Mouse (Mus musculus): ENCODE results near the gene Mgat4c. TPM values are rescaled to one million over a fixed set of nuclear protein-coding genes. Genes with fewer than 3 reads are reported as not detected.

The Mgat4c gene
- polyA plus RNA-seq, 1 experiment, result not detected

DNA sequence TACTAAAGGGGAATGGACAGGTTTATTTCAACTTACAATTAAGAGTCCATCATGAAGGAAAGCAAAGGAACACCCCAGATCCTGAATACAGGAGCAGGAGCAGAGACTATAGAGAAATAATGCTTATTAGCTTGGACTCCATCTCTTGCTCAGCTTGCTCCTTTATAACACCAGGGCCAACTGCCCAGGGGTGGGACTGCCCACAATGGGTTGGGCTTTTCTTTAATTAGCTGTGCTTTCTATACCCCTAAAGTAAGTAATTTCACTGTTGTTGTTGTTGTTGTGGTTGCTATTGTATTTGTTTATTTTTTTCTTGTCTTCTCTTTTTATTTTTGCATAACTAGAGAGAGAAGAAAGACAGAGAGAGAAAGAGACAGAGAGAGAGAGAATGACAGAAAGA lies 562.6 kb downstream of the Mgat4c start:
- DNase-seq, result no peak
- Histone ChIP-seq H3K4me1 (ENCODE audit: control insufficient read depth, insufficient read depth, low read length) (no peaks in the 10 kb centered on the region), H3K4me3 (replicated peaks; ENCODE audit: extremely low read depth, low read depth, low read length) (no peak overlapping the region)
- TF ChIP-seq POLR2A (IDR thresholded peaks at IDR 0.05; ENCODE audit: borderline replicate concordance, extremely low read depth, low read depth, low read length) (no peak), CTCF (IDR thresholded peaks at IDR 0.05; ENCODE audit: insufficient read depth, low read length) (no peak)

DNA sequence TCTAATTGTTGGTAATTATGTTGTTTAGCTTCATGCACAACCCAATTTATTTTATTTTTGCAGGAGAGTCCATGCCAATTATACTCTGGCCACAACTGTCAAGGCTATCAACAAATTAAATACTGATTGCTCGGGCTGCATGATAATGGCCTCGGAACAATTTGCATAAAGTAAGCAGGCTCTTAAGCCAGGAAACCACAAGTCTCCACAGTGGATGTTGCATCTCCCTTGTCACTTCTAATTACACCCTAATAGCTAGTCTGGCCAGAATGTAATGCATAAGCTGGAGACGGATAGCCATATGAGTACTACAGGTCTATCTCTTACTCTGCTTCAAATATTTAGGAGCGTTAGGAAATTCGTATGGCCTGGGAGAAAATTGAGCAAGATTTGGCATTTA lies 563.3 kb downstream of the Mgat4c start:
- Histone ChIP-seq H3K4me1 (ENCODE audit: control insufficient read depth, insufficient read depth, low read length) (no peaks in the 10 kb centered on the region), H3K4me3 (replicated peaks; ENCODE audit: extremely low read depth, low read depth, low read length) (no peak overlapping the region)
- 76% methylated on average over 5 of the region's 5 CpGs for WGBS
- DNase-seq, result no peak
- TF ChIP-seq POLR2A (IDR thresholded peaks at IDR 0.05; ENCODE audit: borderline replicate concordance, extremely low read depth, low read depth, low read length) (no peak), CTCF (IDR thresholded peaks at IDR 0.05; ENCODE audit: insufficient read depth, low read length) (no peak)

DNA sequence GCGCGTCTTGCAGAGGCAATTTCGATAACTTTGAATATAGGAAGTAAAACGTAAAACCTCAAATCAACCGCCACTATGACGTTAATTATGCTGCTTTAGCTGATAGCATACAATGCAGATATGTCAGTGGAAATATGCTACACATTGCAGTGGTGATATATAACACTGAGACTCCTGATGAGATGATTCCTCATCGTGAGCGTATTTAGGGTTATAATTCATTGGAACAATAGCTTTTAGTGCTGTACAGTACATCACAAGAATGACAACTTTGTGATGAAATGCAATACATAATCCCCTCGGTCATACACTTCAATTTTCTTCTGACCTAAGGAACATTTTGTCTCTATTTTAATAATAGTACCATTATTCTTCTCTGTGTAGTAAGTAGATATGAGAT lies 564.0 kb downstream of the Mgat4c start:
- Histone ChIP-seq H3K4me3 (replicated peaks; ENCODE audit: extremely low read depth, low read depth, low read length) (no peak overlapping the region), H3K4me1 (ENCODE audit: control insufficient read depth, insufficient read depth, low read length) (no peaks in the 10 kb centered on the region)
- TF ChIP-seq POLR2A (IDR thresholded peaks at IDR 0.05; ENCODE audit: borderline replicate concordance, extremely low read depth, low read depth, low read length) (no peak), CTCF (IDR thresholded peaks at IDR 0.05; ENCODE audit: insufficient read depth, low read length) (no peak)
- no peak for DNase-seq
- WGBS, result 76% methylated on average over 9 of the region's 9 CpGs

DNA sequence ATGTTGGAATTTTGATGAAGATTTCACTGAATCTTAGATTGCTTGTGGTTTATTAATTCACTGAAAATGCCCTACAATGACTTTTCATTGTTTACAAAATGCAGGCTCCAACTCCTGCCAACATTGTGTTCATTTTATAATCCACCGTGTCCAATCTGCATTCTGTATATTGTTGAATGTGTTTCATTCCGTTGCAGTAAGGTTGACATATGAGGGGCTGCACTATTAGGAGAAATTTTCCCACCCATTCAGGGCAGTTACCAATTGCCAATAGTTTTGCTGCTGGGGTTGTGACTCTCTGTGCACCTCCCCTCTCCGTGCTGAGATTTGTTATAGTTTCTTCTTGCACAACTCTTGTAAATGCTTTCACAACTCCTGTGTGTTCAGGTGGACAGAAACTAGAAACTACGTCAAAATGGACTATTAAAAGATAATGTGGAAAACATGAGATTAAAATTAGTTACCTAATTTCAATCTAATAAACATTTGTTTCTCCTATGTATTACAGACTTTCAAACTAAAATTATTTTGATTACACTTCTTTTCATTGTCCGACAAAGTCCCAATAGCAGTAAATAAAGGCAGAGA lies 627.7 kb downstream of the Mgat4c start:
- WGBS, result 77% methylated on average over 5 of the region's 5 CpGs
- Histone ChIP-seq H3K4me3 (replicated peaks; ENCODE audit: extremely low read depth, low read depth, low read length) (no peak overlapping the region), H3K4me1 (ENCODE audit: control insufficient read depth, insufficient read depth, low read length) (no peaks in the 10 kb centered on the region)
- TF ChIP-seq CTCF (IDR thresholded peaks at IDR 0.05; ENCODE audit: insufficient read depth, low read length) (no peak), POLR2A (IDR thresholded peaks at IDR 0.05; ENCODE audit: borderline replicate concordance, extremely low read depth, low read depth, low read length) (no peak)
- DNase-seq, result no peak

DNA sequence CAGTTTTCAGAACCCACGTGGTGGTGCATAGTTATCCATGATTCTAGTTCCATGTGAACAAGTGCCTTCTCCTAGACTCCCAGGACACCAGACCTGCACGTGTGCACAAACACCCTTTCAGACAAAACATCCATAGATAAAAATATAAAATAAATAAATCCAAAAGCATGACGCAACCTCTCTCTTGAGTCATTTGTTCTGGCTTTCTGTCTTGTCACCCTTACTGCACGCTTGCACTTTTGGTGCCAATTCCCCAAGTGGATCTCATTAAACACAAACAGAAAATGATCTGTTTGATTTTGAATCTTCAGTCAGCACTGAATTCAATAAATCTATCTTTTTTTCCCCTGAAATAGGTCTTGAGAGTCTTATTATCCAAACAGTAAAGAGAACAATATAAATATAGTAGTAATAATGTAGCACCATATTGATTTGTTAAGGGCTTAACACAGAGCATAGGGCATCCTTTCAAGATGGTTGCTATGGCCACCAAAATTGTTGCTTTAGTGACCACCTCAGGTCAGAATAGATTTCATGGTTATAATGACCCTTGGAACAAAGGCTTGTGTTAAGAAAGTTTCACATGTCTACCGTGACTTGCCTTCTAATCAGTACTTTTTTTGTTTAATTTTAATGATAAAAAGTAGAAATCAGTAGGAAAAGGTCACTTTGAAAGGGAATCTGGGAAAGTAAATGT lies 684.5 kb downstream of the Mgat4c start:
- H3K4me1 ChIP-seq (ENCODE audit: control insufficient read depth, insufficient read depth, low read length), result no peaks in the 10 kb centered on the region
- TF ChIP-seq CTCF (IDR thresholded peaks at IDR 0.05; ENCODE audit: insufficient read depth, low read length), result no peak
- no peak for TF ChIP-seq POLR2A (IDR thresholded peaks at IDR 0.05; ENCODE audit: borderline replicate concordance, extremely low read depth, low read depth, low read length)
- H3K4me3 ChIP-seq (replicated peaks; ENCODE audit: extremely low read depth, low read depth, low read length), result no peak overlapping the region
- 58% methylated on average over 5 of the region's 5 CpGs for WGBS
- DNase-seq, result no peak

DNA sequence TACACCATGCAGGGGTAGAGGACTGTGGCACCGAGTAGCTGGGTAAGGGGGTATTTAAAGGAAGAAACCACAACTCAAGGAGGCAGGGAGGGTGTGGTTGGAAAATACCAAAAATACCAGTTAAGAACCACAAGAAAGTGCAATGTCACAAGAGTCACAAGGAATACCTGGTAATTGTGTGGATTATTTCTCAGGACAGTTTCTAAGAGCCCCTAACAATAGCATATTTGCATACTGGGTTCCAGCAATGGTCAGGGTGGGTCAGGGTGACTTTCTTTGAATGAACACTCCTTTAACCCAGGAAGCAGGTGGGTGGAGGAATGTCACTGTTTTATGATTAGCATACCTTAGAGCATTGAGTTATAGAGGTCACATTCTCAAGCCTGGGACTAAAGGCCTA lies 689.3 kb downstream of the Mgat4c start:
- Histone ChIP-seq H3K4me3 (replicated peaks; ENCODE audit: extremely low read depth, low read depth, low read length) (no peak overlapping the region), H3K4me1 (ENCODE audit: control insufficient read depth, insufficient read depth, low read length) (no peaks in the 10 kb centered on the region)
- no peak for DNase-seq
- no peak for TF ChIP-seq POLR2A (IDR thresholded peaks at IDR 0.05; ENCODE audit: borderline replicate concordance, extremely low read depth, low read depth, low read length)
- no peak for TF ChIP-seq CTCF (IDR thresholded peaks at IDR 0.05; ENCODE audit: insufficient read depth, low read length)
- 55% methylated on average over 1 of the region's 1 CpGs for WGBS

DNA sequence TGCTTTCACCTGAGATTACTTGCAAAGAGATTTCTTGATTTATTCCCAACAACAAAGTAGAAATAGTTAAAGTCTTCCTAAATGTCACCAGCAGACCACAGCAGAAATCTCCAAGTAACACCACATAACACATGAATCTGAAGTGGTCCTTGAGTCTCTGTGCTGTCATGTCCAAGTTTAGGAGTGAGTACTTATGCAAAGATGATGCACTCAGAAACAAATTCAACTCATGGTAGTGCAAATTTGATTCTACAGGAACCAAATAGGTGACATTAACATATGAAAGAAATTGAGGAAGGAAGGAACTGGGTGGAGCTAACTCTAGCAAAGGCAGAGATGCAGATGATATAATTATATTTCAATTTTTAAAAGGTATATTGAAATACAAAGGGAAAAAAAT lies 690.8 kb downstream of the Mgat4c start:
- Histone ChIP-seq H3K4me1 (ENCODE audit: control insufficient read depth, insufficient read depth, low read length) (no peaks in the 10 kb centered on the region), H3K4me3 (replicated peaks; ENCODE audit: extremely low read depth, low read depth, low read length) (no peak overlapping the region)
- DNase-seq, result no peak
- no peak for TF ChIP-seq POLR2A (IDR thresholded peaks at IDR 0.05; ENCODE audit: borderline replicate concordance, extremely low read depth, low read depth, low read length)
- TF ChIP-seq CTCF (IDR thresholded peaks at IDR 0.05; ENCODE audit: insufficient read depth, low read length), result no peak

DNA sequence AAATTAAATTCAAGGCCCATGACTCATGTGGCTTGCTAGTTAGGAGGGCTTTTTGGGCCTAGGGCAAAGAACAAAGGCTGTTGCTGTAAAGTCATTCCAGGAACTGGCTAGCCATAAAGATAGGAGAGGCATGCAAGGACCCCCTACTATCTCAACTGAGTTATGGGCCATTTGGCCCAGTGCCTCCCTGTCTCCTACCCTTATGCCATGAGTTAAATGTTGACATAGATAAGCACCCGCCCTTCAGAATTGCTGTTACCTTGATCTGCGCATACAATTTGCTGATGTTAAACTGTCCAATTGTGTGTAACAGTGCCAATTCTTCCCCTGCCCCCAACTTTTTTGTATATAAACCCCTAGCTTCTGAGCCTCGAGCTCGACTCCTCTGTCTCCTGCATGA lies 692.8 kb downstream of the Mgat4c start:
- TF ChIP-seq CTCF (IDR thresholded peaks at IDR 0.05; ENCODE audit: insufficient read depth, low read length), result no peak
- TF ChIP-seq POLR2A (IDR thresholded peaks at IDR 0.05; ENCODE audit: borderline replicate concordance, extremely low read depth, low read depth, low read length), result no peak
- DNase-seq, result no peak
- H3K4me1 ChIP-seq (ENCODE audit: control insufficient read depth, insufficient read depth, low read length), result no peaks in the 10 kb centered on the region
- whole genome bisulfite sequencing, result 70% methylated on average over 4 of the region's 4 CpGs
- H3K4me3 ChIP-seq (replicated peaks; ENCODE audit: extremely low read depth, low read depth, low read length), result no peak overlapping the region

DNA sequence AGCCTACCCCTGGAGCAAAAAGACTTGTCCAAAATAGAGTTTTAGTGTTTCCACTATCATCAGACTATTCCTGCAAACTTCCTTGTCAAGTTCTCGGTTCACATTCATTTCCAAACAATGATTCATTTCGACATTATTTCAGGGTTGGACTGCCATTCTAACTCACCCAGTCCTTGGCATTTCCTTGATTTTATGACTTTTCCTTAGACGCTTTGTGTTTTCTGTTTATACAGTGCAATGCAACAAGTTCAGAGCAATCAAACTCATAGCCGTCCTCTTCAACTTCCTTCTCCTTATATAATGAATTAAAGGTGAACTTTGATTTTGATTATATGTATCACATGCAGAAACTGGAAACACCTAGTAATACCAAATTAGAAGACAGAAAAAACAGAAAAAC lies 696.1 kb downstream of the Mgat4c start:
- WGBS, result 57% methylated on average over 4 of the region's 4 CpGs
- TF ChIP-seq CTCF (IDR thresholded peaks at IDR 0.05; ENCODE audit: insufficient read depth, low read length), result no peak
- Histone ChIP-seq H3K4me3 (replicated peaks; ENCODE audit: extremely low read depth, low read depth, low read length) (no peak overlapping the region), H3K4me1 (ENCODE audit: control insufficient read depth, insufficient read depth, low read length) (no peaks in the 10 kb centered on the region)
- DNase-seq, result no peak

DNA sequence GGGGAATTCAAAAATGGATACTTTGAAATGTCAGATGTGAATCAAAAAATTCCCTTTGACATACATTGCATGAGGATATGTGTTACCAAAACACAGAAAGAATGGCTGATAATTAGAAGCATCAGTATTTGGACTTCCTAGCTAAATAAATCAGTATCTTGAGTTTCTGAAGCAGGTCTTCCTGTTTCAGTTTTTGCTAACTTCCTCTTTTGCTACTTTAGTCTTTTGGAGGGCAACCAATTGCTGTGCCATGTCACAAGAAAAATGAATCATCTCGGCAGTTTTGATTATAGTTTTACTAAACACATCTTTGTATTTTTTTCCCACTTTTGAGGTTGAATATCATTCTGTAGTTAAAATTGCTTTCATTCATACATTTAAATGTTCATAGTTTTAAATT lies 707.9 kb downstream of the Mgat4c start:
- 38% methylated on average over 1 of the region's 1 CpGs for WGBS
- TF ChIP-seq CTCF (IDR thresholded peaks at IDR 0.05; ENCODE audit: insufficient read depth, low read length) (no peak), POLR2A (IDR thresholded peaks at IDR 0.05; ENCODE audit: borderline replicate concordance, extremely low read depth, low read depth, low read length) (no peak)
- H3K4me3 ChIP-seq (replicated peaks; ENCODE audit: extremely low read depth, low read depth, low read length), result no peak overlapping the region
- no peaks in the 10 kb centered on the region for H3K4me1 ChIP-seq (ENCODE audit: control insufficient read depth, insufficient read depth, low read length)
- no peak for DNase-seq
